Mouse (Mus musculus) lung, postnatal 14 days (tissue): Measurements from ENCODE around the gene Ephx1.
"Not testable (repeated sequence)": the region's sequence is repeated elsewhere in the genome, so short reads cannot be mapped to it uniquely, and the experiment has no call there.

Source experiments
- DNase-seq: peaks from one replicate; pipeline ENCODE4 v3.0.0; 2021

Gene Ephx1

DNA sequence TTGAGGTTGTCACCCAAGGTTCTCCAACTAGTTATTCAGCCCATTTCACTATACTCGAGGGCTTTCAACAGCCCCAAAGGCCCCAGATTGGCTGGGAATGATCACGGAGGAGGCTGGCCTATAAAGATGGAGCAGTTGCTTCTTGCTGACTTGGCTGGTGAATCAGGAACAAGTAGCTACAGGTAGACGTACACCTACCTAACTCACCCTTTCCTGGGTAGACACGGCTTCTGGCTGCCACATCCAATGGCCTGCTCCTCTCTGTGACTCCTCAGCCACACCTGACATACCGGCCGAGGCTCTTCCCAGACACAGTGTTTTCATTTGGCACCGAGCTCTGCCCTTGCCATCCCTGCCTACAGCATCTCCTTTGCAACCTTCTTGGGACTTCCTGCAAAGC, 53.4 kb downstream of the Ephx1 start:
- DNase-seq, result no peak

DNA sequence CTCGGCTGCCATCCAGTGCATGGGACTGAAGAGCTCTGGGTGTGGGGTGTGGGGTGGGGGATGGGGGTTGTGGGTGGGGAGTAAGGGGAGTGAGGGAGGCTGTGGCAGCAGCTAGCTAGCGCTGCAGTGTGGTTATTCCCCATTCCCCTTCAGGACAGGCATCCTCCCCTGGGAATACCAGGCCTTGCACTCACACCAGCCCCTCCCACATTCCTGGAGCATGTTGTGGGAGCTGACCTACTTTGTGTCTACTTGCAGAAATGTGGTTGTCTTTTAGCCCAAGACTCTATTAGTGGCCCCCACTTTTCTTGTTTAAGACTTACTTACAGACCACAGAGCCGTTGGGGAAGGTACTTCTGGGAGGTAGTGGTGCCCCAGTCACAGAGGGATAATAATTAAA, 54.2 kb downstream of the Ephx1 start:
- no peak for DNase-seq

DNA sequence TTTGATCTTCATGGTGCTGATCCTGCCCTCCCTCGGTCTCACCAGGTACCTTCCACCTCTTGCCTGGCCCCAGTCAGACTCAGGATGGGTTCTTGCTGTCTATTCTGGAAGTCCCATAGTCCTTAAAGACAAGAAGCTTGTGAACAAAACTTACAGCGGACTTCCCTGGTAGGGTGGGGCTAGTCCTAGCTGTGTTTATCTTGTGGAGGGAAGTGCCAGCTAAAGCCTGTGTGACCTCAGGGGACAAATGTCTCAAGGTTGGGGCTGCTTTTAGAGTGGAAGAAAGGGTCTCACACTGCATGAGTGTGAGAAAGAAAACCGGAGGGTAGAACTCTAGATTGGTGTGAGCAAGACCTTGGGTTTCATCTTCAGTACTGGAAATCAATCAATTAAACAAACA, 54.9 kb downstream of the Ephx1 start:
- no peak for DNase-seq

DNA sequence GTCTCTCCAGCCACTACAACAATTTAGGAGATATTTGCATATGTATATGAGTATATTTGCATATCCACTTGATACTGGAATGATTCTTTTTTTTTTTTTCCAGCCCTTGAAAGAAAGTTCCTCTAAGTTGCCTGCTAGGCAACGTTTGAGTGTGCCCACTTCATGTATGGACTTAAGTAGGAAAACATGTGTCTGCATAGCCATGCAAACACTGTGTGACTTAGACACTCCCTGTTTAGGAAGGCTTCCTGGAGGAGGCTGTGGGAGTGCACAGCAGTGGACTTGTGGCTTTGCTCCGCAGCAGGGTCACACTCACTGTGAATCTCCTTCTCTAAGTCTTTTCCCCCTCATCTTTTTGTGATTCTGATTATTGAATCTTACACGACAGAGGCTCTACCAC, 61.9 kb downstream of the Ephx1 start:
- no peak for DNase-seq

DNA sequence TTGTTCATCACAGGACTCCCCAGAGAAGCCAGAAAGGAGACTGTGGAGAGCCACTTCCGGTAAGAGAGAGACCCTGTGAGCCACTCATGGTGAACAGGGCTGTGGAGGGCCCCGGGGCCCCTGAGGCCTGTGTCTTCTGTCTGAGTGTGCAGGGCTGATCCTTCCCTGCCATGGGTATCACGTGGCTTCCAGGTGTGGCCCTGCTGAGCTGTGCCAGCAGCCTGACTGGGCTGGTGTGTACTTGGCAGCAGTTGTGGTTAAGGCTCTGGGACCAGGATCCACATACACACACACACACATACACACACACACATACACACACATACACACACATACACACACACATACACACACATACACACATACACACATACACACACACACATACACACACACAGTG, 62.7 kb downstream of the Ephx1 start:
- DNase-seq, result no peak

DNA sequence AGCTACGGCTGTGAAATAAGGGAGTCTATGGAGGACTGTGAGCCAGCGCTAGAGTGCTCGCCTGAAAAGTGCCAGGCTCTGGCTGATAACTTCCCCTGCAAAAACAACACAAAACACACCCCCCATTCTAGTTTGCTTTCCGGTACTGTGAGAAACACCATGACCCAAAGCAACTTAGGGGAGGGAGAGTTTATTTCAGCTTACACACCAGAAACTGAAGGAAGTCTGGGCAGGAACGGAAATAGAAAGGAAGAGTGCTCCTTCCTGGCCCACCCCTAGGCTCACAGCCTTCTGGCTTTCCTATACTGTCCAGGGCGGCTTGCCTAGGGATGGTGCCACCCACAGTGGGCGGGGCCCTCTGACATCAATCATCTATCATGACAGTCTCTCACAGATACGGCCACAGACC, 63.7 kb downstream of the Ephx1 start:
- peak; percentile 63 for DNase-seq

DNA sequence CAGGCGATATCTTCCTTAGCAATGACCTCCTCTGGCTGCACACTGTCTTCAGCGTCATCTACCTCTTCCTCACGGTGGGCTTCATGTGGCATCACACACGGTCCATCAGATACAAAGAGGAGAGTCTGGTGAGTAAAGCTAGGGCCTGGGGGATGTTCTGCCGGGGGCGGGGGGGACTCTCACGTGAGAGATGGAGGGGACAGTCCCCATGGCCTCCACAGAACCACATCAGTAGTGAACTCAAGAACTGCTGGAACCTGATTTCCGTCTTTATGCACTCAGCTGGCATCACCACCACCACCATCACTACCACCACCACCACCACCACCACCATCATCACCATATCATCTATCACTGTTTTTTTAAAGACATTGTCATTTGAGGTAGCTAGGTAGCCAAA, 64.3 kb downstream of the Ephx1 start:
- no peak for DNase-seq

DNA sequence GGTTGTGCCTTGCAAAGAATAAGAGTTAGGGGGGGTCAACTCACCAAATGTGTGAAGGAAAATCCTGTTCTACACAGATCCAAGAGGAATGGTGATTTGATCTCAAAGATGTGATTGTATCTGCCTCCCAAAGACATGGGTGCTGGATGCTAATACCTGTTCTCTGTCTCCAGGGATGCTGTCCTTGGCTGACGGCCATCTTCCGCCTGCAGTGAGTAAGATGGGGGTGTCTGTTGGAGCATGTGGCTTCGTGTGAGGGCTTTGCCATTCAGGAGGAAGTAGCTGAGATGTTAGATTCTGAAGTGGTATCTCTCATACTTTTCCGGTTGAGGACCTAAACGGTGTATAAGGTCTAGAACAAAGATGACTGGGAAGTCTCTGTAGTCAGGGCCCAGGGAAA, 67.9 kb downstream of the Ephx1 start:
- DNase-seq, result no peak

DNA sequence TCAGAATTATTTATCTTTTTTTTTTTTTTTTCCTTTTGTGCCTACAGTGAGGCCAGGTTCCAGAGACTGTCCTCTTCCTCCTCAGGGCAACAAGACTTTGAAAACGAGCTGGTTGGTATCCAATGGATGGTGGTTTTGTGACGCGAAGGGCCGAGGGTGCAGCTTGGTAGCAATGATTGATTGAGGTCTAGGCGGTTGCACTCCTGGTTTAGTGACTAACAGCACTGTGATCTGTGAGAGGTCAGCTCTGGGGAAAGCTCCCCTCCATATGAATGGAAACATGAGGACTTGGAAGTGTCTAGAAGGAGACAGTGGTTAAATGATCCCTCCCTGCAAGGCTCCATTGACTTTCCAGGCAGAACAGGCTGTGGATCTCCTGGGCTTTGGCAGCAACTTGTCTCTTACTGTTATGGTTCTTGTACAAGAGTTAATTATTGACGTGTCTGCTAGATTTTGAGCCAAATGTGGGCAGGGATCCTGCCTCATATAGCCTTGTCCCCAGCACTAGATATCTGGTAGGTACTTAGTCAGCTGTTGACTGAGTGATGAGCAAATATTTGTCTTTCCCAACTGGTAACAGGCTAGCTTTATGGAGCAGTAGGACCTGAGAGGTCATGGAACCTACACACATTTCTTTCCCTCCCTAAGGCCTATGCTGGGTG, 68.5 kb downstream of the Ephx1 start:
- no peak for DNase-seq

DNA sequence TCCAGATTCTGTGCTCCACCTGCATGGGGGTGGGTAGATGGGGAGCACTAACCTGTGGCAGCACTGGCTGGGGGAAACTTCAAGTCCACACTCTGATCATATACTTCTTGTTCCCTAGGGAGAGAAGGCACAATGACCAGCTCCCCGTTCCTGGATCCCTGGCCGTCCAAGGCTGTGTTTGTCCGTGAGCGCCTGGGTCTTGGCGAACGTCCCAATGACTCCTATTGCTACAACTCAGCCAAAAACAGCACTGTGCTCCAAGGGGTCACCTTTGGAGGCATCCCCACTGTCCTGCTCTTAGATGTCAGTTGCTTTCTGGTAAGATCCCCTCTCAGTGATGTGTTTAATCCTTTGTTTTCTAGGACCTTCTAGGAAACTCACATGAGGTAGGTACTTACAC, 74.3 kb downstream of the Ephx1 start:
- no peak for DNase-seq

DNA sequence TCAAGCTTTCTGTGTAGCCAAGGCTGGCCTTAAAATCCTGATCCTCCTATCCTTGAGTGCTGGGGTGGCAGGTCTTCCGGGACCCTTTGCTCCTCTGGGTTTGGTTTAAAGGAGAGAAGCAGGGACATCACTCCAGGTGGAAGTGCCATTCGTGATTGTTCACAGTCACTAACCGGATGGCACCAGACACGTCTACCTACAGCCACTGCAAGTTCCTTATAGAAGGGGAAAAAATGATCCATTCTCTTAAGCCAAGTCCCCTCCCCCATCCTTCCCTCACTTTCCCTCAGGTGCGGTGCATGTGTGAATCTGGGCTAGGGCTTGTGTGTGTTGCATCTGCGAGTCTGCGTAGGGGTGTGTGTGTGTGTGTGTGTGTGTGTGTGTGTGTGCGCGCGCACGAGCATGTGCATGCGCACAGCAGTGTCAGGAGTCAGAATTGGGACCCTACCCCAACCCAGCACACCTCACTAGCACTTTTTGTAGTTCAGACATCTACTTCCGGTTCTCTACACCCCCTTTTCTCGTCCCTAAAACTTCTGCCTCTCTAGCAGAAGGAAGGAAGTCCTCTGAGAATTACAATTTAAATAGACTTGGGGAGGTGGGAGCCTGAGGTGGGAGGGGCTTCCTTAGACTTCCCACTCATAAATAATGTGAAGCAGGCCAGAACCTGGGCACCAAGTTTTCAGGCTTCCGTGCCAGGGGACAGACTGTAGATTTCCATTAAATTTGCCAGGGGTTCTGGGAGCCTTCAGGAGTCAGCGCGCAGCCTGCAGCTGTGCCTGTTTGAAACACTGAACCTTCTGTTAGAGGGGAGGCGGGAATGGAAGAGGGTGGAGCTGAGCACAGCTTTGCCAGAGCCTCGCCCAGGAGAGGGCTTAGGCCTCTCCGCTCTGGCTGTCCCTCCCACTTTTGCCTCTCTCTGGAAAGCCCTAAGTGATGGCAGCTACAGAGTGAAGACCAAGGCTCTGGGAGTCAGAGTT, 75.4 kb downstream of the Ephx1 start:
- peak; percentile 57 for DNase-seq

DNA sequence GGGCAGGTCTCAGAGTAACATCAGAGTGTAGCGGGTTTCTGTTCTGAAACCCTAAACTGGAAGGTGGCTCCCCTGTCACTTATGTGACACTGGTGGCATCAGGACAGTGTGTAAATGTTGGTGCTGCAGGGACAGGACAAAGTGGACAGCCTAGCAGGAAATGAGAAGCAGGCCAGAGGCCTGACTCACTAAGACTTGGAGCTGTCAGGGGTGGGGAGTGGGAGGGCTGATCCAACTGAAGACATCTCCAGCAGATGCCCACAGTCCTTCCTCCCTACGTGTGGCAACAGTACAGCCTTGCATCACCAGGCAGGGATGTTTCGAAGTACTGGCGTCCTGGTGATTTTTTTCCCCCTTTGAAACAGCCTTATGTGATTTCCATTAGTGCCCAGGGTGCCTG, 76.2 kb downstream of the Ephx1 start:
- DNase-seq, result no peak

DNA sequence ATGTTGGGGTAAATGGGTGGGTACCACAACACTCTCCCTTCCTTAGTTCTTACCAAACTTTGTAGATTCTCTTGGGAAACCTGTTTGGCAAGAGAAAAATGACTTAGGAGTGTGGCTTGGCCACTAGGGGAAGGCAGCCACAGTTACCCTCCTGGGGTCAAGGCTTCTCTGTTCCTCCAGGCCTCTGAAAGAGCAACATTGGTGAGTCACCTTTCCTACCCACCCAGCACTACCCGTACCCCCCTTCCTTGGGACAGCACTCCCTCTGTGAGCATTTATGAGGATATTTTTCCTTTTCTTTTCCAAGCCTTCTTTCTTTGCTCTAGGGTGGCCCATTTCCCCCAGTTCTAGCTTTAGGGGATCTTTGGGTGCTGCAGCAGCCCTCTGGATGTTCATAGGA, 76.8 kb downstream of the Ephx1 start:
- no peak for DNase-seq

DNA sequence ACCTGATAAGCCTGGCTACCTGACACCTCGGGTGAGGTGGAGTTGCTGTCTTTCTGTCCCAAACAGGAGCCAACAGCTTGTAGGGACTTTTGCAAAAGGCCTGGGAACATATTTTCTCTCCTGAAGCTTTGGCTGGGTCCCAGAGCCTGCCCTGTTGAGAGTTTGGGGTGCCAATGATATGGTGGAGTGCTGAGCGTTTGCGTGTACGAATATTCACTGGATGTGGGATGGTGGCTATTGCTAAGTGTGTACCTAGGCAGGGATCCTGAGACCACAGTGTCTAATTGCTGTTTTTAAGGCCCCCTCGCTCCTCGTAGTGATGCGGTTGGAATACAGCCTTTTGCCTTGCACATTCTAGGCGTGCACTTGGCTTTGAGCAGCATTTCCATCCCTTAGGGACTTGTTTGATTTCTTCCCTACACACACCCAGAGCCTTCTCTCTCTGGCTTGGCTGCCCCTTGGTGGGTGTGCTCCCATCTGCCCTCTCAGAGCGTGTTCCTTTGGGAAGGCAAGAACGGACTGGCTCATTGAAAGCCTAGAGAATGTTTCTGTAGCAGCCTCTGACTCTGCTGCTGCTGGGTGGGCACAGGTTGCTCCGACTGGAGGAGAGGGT, 77.6 kb downstream of the Ephx1 start:
- DNase-seq, result no peak

DNA sequence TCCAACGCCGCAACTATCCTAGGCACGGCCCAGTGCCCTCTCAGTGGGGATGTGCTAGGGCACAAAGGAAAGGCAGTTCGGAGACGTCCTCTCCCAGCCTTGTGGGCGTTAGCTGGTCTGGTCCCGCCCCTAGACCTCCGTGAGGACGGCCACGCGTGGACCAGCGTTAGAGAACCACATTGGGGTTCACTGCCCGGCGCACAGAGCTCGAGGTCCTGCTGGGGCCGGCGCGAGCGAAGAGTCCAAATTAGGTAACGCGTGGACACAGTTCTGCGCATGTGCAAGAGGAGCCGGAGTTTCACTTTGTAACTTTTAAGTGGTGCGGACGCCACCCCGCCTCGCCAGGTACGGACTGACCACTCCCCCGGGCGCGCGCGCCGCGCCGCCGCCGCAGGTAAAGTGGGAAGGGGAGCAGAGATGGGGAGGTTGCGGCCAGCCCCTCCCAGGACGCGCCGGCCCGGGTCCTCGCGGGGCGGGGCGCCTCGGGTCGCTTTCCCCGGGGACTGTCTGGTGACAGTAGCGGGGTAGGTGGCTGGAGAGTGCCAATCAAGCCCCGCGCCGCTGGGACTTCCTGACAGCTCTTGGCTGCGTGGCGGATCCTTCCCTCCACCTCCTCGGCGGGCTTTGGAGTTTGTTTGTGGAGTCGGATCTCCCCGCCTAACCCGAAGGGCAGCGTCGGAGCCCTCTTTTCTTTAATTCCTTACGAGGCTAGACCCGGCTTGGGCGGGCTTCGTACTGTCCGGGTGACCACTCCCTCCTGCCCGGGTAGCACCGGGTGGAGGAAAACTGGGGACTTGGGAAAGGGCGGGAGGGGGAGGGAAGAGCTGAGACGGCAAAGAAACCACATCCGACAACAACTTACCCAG, 78.3 kb downstream of the Ephx1 start, which contains the start of gene Tmem63a:
Gene Tmem63a (plus strand): TSS at position 179 of the 866 bp plus-strand sequence.
- peak; percentile 87 for DNase-seq

DNA sequence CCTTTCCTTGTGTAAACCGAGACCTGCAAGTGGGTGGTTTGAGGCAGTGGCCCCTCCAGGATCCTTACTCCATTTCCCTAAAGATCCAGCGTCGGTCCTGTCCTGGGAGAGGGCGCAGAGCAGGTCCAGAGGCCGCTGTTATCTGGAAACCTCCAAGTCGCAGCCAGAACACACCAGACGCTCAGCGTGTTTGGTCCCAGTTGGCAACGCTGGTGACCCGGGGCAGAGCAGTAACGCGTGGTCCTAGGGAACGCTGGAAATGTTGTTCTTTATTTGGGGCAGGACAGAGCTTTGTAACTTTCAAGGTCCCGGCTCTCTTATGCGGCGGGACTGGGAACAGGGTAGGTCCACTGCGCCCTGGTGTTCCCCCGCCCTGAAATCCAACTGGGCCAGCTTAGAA, 79.0 kb downstream of the Ephx1 start:
- DNase-seq, result no peak

DNA sequence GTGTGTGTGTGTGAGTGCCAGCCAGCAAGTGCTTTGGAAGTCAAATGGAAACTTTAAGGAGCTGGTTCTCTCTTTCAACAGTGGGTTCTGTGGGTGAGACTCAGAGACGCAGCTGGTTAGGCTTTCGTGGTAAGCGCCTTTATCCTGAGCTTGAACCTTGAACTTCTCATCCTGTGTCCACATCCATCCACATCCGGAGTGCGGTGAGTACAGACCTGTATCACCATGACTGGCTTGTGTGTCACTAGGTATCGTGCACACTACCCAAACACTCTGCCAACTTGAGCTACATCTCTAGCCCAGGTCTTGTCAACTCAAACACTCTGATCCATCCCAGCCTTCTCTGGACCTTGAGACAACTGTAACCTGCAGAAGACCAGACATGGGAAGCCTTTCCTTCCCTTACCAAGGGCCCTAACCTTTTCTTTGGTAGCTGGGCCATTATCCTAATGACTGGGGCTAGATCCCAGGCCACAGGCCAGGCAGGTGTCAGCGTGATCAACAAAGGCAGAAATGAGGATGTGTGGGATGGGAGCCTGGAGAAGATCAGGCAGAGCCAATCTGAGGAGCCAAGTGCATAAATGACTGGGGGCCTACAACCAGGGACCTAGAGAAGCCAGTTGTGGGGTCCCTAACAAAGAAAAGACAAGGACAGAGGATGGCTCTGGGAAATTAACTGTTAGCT, 79.8 kb downstream of the Ephx1 start:
- DNase-seq, result no peak

DNA sequence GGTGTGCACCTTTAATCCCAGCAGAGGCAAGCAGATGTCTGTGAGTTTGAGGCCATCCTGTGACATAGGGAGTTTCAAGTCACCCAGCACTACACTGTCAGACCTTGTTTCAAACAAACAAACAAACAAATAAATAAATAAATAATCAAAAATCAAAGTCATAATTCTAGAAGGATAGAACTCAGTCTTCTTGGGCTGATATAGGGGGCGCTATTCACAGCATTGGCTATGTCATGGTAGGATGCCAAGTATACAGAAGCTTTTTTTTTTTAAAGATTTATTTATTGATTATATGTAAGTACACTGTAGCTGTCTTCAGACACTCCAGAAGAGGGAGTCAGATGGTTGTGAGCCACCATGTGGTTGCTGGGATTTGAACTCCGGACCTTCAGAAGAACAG, 81.9 kb downstream of the Ephx1 start:
- not testable (repeated sequence) for DNase-seq

DNA sequence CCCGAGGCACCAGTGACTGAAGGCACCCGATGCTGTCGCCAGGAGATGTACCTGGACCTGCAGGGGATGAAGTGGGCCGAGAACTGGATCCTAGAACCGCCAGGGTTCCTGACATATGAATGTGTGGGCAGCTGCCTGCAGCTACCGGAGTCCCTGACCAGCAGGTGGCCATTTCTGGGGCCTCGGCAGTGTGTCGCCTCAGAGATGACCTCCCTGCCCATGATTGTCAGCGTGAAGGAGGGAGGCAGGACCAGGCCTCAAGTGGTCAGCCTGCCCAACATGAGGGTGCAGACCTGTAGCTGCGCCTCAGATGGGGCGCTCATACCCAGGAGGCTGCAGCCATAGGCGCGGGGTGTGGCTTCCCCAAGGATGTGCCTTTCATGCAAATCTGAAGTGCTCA, 83.1 kb downstream of the Ephx1 start:
- not testable (repeated sequence) for DNase-seq

DNA sequence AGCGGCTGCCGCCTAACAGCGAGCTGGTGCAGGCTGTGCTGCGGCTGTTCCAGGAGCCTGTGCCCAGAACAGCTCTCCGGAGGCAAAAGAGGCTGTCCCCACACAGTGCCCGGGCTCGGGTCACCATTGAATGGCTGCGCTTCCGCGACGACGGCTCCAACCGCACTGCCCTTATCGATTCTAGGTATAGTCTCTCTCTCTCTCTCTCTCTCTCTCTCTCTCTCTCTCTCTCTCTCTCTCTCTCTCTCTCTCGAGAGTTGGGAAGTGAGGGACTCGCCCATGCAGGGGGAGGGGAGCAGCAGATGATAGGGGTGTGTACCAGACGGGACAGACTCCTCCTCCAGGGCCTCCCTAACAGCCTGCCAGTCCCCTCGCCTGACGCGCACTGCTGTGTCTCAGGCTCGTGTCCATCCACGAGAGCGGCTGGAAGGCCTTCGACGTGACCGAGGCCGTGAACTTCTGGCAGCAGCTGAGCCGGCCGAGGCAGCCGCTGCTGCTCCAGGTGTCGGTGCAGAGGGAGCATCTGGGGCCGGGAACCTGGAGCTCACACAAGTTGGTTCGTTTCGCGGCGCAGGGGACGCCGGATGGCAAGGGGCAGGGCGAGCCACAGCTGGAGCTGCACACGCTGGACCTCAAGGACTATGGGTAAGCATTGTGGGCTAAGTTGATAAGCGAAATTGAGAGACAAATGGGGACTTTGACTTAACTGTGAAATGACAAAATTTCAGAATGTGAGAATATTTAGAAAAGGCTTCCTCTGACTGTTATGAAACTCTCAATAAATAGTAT, 83.9 kb downstream of the Ephx1 start:
- DNase-seq, result not testable (repeated sequence)
